ENCODE assay signal across 9 mouse cellular contexts in genomic region chr17:90501023-90501675, GRCm38 (mm10).
DNase-seq lines count a peak whose midpoint lies in the region; ATAC-seq lines count a peak whose summit lies in the region.
"Had no signal": no experiment of that assay in that cellular context is flagged by ENCODE, and none has a peak within 500 bp of the region (broad histone marks: within the 10 kb centered on the region; RNA-seq: fewer than 3 reads in every experiment).

No protein-coding gene starts in this region.

- H3K27me3 ChIP-seq in liver, embryonic 12.5 days (replicated peaks) = no peaks in the 10 kb centered on the region
- no peaks in the 10 kb centered on the region for H3K27me3 ChIP-seq in hindbrain, embryonic 14.5 days (ENCODE audit: control insufficient read depth, insufficient read depth, low read length)
- no peaks in the 10 kb centered on the region for H3K27me3 ChIP-seq in midbrain, embryonic 16.5 days (ENCODE audit: control insufficient read depth, insufficient read depth, low read depth, low read length)
- H3K27me3 ChIP-seq: embryonic facial prominence, embryonic 13.5 days had no signal

- ATAC-seq in liver, embryonic 12.5 days = no peak
- peak; percentile 55; the same call in 1 of the 2 replicates for ATAC-seq in hindbrain, embryonic 14.5 days (ENCODE audit: low FRiP score)
- ATAC-seq in midbrain, embryonic 16.5 days = peak; percentile 88

- H3K4me3 ChIP-seq in liver, embryonic 12.5 days = no peak overlapping the region
- H3K4me3 ChIP-seq in hindbrain, embryonic 14.5 days (replicated peaks; ENCODE audit: low read length) = no peak overlapping the region
- no peak overlapping the region for H3K4me3 ChIP-seq in midbrain, embryonic 16.5 days (ENCODE audit: low read depth, low read length)
- H3K4me3 ChIP-seq: embryonic facial prominence, embryonic 13.5 days had no signal

- no peak overlapping the region for H3K9ac ChIP-seq in liver, embryonic 12.5 days
- no peak overlapping the region for H3K9ac ChIP-seq in hindbrain, embryonic 14.5 days
- no peak overlapping the region for H3K9ac ChIP-seq in midbrain, embryonic 16.5 days (ENCODE audit: low read depth, low read length)
- H3K9ac ChIP-seq: embryonic facial prominence, embryonic 13.5 days had no signal

- peak; percentile 22 for DNase-seq in liver
- DNase-seq in adrenal gland, postnatal 25 days = peak; percentile 38
- peak; percentile 49 for DNase-seq in embryo, embryonic 9.5 days (ENCODE audit: extremely low spot score)
- DNase-seq in hindbrain, embryonic 14.5 days (ENCODE audit: low spot score) = peak; percentile 91
- peak; percentile 31 to 87 for DNase-seq in left cerebral cortex, adult 9 months (ENCODE audit: low spot score in 2 of 2)
- DNase-seq in thymus, postnatal 4 days = peak; percentile 49

- no peak overlapping the region for H3K27ac ChIP-seq in liver, embryonic 12.5 days
- H3K27ac ChIP-seq in hindbrain, embryonic 14.5 days = no peak overlapping the region
- no peak overlapping the region for H3K27ac ChIP-seq in midbrain, embryonic 16.5 days (ENCODE audit: low read length)
- H3K27ac ChIP-seq: embryonic facial prominence, embryonic 13.5 days had no signal

- H3K36me3 ChIP-seq in liver, embryonic 12.5 days = no peaks in the 10 kb centered on the region
- no peaks in the 10 kb centered on the region for H3K36me3 ChIP-seq in hindbrain, embryonic 14.5 days (replicated peaks; ENCODE audit: control insufficient read depth, insufficient read depth)
- H3K36me3 ChIP-seq in midbrain, embryonic 16.5 days (ENCODE audit: control insufficient read depth, insufficient read depth, low read length) = no peaks in the 10 kb centered on the region
- H3K36me3 ChIP-seq: embryonic facial prominence, embryonic 13.5 days had no signal

- H3K9me3 ChIP-seq in liver, embryonic 12.5 days (replicated peaks) = no peaks in the 10 kb centered on the region
- no peaks in the 10 kb centered on the region for H3K9me3 ChIP-seq in hindbrain, embryonic 14.5 days (ENCODE audit: control insufficient read depth, low read length)
- no peaks in the 10 kb centered on the region for H3K9me3 ChIP-seq in midbrain, embryonic 16.5 days (replicated peaks; ENCODE audit: control insufficient read depth, low read length, poor library complexity, severe bottlenecking)
- H3K9me3 ChIP-seq: embryonic facial prominence, embryonic 13.5 days had no signal

- H3K4me1 ChIP-seq in liver, embryonic 12.5 days = no peaks in the 10 kb centered on the region
- H3K4me1 ChIP-seq in hindbrain, embryonic 14.5 days (replicated peaks; ENCODE audit: control insufficient read depth, insufficient read depth, low read length) = no peaks in the 10 kb centered on the region
- H3K4me1 ChIP-seq in midbrain, embryonic 16.5 days (ENCODE audit: control insufficient read depth, insufficient read depth, low read length) = no peaks in the 10 kb centered on the region
- H3K4me1 ChIP-seq: embryonic facial prominence, embryonic 13.5 days had no signal

- H3K4me2 ChIP-seq in liver, embryonic 12.5 days = no peak overlapping the region
- H3K4me2 ChIP-seq in hindbrain, embryonic 14.5 days (replicated peaks) = no peak overlapping the region
- no peak overlapping the region for H3K4me2 ChIP-seq in midbrain, embryonic 16.5 days (ENCODE audit: low read length)
- H3K4me2 ChIP-seq: embryonic facial prominence, embryonic 13.5 days had no signal

- WGBS in liver, embryonic 12.5 days (ENCODE audit: insufficient replicate concordance) = 47% methylated on average over 6 of the region's 6 CpGs
- WGBS in hindbrain, embryonic 14.5 days = 52% methylated on average over 6 of the region's 6 CpGs
- WGBS in midbrain, embryonic 16.5 days = 50% methylated on average over 6 of the region's 6 CpGs

Comparison
In these comparisons a context has a peak if more than half of its experiments do, and no peak if none do; other contexts are left out.
1. DNase-seq: peak in every context shown above with its lines; median percentile 91 in hindbrain, embryonic 14.5 days; 59 in left cerebral cortex, adult 9 months; 49 in embryo, embryonic 9.5 days; 49 in thymus, postnatal 4 days; 38 in adrenal gland, postnatal 25 days; 22 in liver.